27 mouse cellular contexts compared by ENCODE assay signal in the genomic region with DNA sequence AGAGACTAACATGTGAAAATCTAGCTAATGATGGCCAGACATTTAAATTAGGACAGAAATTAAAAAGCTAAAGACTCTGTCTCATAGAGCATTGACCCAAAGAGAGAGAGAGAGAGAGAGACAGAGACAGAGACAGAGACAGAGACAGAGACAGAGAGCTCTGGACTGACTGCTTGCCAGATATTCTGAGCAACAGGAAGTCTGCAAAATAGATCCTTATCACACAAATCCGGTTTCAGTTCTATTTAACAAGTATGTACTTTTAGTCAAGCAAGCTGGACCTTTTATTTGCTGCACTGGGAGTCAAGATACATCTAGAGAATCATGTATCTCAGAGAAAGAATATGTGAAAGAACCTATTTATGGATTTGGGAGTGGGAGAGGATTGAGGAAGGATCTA.
A peak's percentile ranks its signal among the peaks of the same experiment; 100 is the strongest.
DNase-seq lines count a peak whose midpoint lies in the region; ATAC-seq lines count a peak whose summit lies in the region.
"Had no signal": no experiment of that assay in that cellular context is flagged by ENCODE, and none has a peak within 500 bp of the region (broad histone marks: within the 10 kb centered on the region; RNA-seq: fewer than 3 reads in every experiment).

No protein-coding gene starts in this region.

- H3K4me3 ChIP-seq in heart, embryonic 12.5 days, result no peak overlapping the region
- H3K4me3 ChIP-seq: embryonic facial prominence, embryonic 13.5 days; embryonic facial prominence, embryonic 15.5 days; erythroblast, embryonic 14.5 days; forebrain, embryonic 10.5 days; forebrain, embryonic 12.5 days had no signal

- H3K27ac ChIP-seq in heart, embryonic 12.5 days (ENCODE audit: poor library complexity, severe bottlenecking), result no peak overlapping the region
- H3K27ac ChIP-seq: embryonic facial prominence, embryonic 13.5 days; embryonic facial prominence, embryonic 15.5 days; forebrain, embryonic 10.5 days; forebrain, embryonic 12.5 days had no signal

- H3K27me3 ChIP-seq in heart, embryonic 12.5 days (replicated peaks), result no peaks in the 10 kb centered on the region
- H3K27me3 ChIP-seq: CH12.LX; embryonic facial prominence, embryonic 13.5 days; embryonic facial prominence, embryonic 15.5 days; forebrain, embryonic 12.5 days; Patski had no signal

- H3K36me3 ChIP-seq in heart, embryonic 12.5 days, result no peaks in the 10 kb centered on the region
- H3K36me3 ChIP-seq: embryonic facial prominence, embryonic 13.5 days; embryonic facial prominence, embryonic 15.5 days; forebrain, embryonic 10.5 days; forebrain, embryonic 12.5 days; G1E had no signal

- DNase-seq in heart, adult 8-10 months (ENCODE audit: low spot score), result peak; percentile 4
- DNase-seq in CD4-positive, CD25-positive, alpha-beta regulatory T cell, adult 2 months (ENCODE audit: low read depth, low spot score), result peak; percentile 0
- DNase-seq in induced T-regulatory cell, adult 2 months (ENCODE audit: low read depth), result peak; percentile 0
- DNase-seq in urinary bladder, postnatal 36 days (ENCODE audit: low spot score in 2 of 2), result no peak
- DNase-seq in cerebellum, postnatal 14 days, result no peak
- DNase-seq: adrenal gland, adult 8-10 months; adrenal gland, postnatal 14 days; adrenal gland, postnatal 36 days; B cell, adult 2 months; cerebellum, adult 11-12 months; cerebellum, adult 2 months; cerebellum, adult 9-10 months; cerebellum, postnatal 10 days; cerebellum, postnatal 36 days; embryo, embryonic 11 days had no signal

- H3K4me2 ChIP-seq in heart, embryonic 12.5 days, result no peak overlapping the region
- H3K4me2 ChIP-seq: embryonic facial prominence, embryonic 13.5 days; embryonic facial prominence, embryonic 15.5 days; forebrain, embryonic 12.5 days had no signal

- 47% methylated on average over 1 of the region's 1 CpGs for WGBS in heart, embryonic 12.5 days

- H3K9me3 ChIP-seq in heart, embryonic 12.5 days (replicated peaks), result no peaks in the 10 kb centered on the region; the same call in 1 of the 2 replicates
- H3K9me3 ChIP-seq: embryonic facial prominence, embryonic 13.5 days; embryonic facial prominence, embryonic 15.5 days; forebrain, embryonic 10.5 days; forebrain, embryonic 12.5 days; G1E had no signal

- ATAC-seq in heart, embryonic 12.5 days (ENCODE audit: insufficient number of reproducible peaks, low FRiP score), result no peak
- ATAC-seq: activated CD4-positive, CD25-positive, alpha-beta regulatory T cell, adult 4 months; forebrain, embryonic 14.5 days; forebrain, embryonic 16.5 days; Patski had no signal

- no peaks in the 10 kb centered on the region for H3K4me1 ChIP-seq in heart, embryonic 12.5 days (replicated peaks)
- H3K4me1 ChIP-seq: embryonic facial prominence, embryonic 13.5 days; embryonic facial prominence, embryonic 15.5 days; forebrain, embryonic 10.5 days; forebrain, embryonic 12.5 days had no signal

- H3K9ac ChIP-seq in heart, embryonic 12.5 days, result no peak overlapping the region
- H3K9ac ChIP-seq: embryonic facial prominence, embryonic 13.5 days; embryonic facial prominence, embryonic 15.5 days; forebrain, embryonic 12.5 days had no signal

Comparison
In these comparisons a context has a peak if more than half of its experiments do, and no peak if none do; other contexts are left out.
1. DNase-seq: peak in heart, adult 8-10 months (single experiment), CD4-positive, CD25-positive, alpha-beta regulatory T cell, adult 2 months (single experiment) and induced T-regulatory cell, adult 2 months (single experiment); none in urinary bladder, postnatal 36 days (0 of 2) and cerebellum, postnatal 14 days (0 of 2).